Mouse (Mus musculus) gastrocnemius, postnatal 10 days (tissue): Measurements from ENCODE around the gene Tmem143. TPM values are rescaled to one million over a fixed set of nuclear protein-coding genes. Genes with fewer than 3 reads are reported as not detected.
A peak's percentile ranks its signal among the peaks of the same experiment; 100 is the strongest.
"Not testable (repeated sequence)": the region's sequence is repeated elsewhere in the genome, so short reads cannot be mapped to it uniquely, and the experiment has no call there.

ENCODE experiments used
- DNase-seq: peaks from one replicate; pipeline ENCODE4 v3.0.0; 2021; ENCODE audit warnings: mixed read lengths
- total RNA-seq, 2 experiments: library from RNA; stranded (reverse); gene quantifications; 2 replicates each; pipeline ENCODE4 v1.2.3; 2021

The Tmem143 gene
- total RNA-seq, 2 experiments from 2014 or later: 42.3 to 47.7 TPM

GRCm38 (mm10) chr7:45881011-45881410 is 15.7 kb upstream of the Tmem143 start:
- DNase-seq: no peak

DNA sequence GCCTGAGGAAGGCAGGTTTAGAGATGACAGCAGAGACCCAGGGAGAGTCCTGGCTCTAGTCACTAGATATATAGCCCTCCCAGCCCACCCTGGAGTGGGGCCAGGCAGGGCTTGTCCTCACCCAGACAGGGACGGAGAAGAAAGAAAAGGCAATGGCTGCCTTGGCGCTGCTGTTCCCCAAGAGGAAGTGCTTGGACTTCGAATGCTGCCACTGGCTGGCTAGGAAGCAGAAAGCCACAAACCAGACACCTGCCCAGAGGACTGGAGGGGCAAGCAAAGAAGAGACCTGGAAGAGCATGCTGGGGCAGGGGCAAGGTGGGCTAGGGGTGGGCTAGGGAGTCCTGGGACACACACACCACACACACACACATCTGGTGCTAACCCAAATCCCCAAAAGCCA is 9.5 kb upstream of the Tmem143 start:
- DNase-seq: no peak

DNA sequence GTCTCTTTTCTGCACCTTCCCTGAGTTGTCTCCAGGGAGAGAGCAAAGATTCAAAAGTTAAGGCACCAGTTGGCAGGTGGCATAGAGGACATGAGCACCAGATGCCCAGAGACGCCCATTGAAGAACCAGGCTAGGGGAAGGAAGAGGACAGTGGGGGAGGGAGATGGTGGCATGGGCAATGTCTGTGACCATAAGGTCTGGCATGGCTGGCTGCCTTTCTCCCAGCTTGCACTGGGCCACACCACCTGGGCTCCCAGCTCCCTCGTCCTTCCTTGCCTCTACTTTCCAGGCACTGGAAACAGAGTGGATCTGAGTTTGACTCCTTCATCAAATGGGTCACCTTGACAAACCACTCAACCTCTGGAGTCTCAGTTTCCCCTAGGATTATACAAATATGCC is 4.1 kb upstream of the Tmem143 start:
- no peak for DNase-seq

- DNase-seq: no peak
Measured at GRCm38 (mm10) chr7:45895931-45896516, 717 bp upstream of the Tmem143 start.

DNA sequence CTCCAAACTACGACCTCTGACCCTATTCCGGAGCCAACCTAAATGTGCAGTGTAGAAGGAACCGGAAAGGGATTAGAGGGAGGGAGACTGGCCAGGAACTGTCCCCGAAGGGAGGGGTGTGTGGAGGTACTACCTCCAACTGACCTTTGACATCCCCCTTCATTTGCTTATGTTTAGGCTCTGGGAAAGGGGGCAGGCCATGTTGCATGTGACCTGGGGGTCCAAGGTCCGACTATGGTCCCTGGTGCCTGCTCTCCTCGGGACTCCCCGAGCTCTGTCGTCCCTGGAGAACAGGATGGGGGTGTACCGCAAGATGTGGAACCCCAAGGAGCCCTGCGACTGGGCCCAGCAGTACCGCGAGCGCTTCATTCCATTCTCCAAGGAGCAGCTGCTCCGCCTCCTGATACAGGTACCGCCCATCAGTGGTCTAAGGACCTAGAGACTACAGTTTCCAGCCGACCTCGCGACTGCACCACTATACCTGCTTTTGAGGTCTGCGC is 567 bp downstream of the Tmem143 start:
- peak; percentile 35 for DNase-seq

- not testable (repeated sequence) for DNase-seq
Measured at GRCm38 (mm10) chr7:45898125-45898524, 1.4 kb downstream of the Tmem143 start.

DNA sequence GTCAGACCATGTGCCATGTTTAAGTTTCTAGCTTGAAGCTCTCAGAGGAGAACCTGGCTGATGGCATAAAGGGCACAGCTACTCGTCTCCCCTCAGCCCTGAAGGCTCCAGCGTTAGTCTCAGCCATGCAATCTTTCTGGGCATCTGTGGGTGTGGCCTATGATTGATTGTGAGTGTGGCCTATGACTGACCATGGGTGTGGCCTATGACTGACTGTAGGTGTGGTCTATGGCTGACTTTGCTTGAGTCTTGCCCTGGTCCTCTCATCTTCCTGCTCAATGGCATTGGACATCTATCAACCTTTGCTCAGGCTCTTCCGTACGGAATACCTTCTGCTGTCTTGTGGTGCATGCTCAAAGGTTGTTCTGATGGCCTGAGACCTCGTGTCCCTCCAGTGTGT is 4.8 kb downstream of the Tmem143 start:
- no peak for DNase-seq

DNA sequence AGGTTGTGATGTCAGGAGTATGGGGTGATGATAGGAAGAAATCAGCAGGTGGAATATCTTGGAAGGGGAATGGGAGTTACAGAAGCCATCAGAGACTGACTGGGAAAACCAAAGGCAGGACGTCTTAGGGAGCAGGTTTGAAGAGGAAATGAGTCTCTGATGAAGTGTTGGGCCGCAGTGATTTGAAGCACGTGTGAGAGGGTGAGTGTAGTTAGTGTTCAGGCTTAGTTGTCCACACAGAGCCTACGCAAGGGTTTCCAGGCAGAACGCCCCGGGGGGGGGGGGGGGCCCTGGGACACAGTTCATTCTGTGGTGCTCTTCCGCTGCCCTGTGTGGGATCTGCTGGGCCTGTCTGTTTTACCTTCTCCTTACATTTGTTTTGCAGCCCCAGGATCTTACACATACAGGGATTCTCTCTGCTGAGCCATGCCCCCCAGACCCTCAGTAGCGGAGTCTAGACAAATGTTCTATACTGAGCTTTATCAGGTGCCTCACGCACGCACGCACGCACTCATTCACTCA is 5.8 kb downstream of the Tmem143 start:
- no peak for DNase-seq

DNA sequence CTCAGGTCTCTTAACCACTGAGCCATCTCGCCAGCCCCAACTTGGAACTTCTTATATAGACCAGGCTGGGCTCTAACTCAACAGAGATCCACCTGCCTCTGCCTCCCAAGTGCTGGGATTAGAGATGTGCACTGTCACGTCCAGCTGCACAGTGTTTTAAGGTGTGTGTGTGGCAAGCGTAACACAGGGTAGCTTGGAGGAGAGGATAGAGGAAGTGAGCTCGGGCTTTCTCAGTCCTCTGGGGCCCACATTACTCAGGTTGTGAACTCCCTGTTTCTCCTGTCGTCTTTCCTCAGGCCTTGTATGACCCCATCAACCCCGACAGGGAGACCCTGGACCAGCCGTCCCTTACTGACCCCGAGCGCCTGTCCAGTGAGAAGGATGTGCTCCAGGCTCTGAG is 9.9 kb downstream of the Tmem143 start:
- DNase-seq: no peak

DNA sequence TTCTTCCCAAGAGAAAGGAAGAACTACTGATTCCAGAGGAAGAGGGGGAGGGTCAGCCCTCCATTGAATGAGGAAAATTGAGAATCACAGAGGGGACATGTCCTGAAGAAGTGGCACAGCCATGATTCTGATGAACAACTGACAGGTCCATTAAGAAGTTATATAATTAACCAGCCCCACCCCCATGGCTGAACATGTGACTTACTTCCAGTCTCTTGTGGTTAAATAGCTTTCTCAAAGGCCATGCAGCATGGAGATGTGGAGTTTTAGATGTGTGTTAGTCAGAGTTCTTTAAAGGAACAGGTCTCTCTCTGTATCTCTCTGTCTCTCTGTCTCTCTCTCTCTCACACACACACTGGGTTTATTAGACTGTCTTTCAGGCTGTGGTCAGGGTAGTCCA is 11.6 kb downstream of the Tmem143 start:
- no peak for DNase-seq

- DNase-seq: no peak
Measured at GRCm38 (mm10) chr7:45909145-45909544, 12.4 kb downstream of the Tmem143 start.

DNA sequence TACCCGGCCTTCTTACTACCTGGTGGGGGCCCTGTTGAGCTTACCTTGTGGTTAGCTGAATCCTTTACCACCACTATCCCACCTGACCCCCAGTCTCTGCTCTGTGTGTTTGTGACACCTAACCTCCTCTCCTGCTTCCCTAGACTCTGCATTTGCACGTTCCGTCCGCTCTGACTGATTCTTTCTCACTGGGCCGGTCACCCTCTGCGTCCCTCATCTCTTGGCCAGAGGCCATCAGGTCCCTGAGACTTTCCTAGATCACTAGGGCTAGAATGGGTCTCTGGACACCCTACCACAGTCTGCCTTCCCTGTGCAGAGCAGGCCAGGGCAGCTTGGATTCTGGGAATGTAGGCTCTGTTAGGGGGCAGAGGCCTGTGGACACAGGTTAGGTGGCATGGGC is 17.3 kb downstream of the Tmem143 start:
- DNase-seq: no peak

DNA sequence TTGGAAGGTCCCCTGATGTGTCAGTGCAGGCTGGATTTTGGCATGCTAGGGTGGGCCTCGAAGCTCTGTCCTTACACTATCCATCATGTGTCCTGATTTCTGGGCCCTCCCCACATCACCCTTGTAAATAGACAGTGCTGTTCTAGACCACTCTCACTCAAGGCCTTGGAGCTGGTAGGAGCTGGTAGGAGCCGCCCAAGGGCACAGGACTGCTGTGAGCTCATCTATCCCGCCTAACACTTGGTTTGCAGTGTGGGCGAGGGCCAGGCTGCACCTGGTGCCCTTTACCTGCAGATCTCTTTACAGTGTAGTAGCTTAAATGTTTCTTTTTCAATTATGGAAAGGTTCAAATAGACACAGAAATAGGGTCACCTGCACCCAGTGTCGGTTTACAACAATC is 18.3 kb downstream of the Tmem143 start:
- DNase-seq: no peak

DNA sequence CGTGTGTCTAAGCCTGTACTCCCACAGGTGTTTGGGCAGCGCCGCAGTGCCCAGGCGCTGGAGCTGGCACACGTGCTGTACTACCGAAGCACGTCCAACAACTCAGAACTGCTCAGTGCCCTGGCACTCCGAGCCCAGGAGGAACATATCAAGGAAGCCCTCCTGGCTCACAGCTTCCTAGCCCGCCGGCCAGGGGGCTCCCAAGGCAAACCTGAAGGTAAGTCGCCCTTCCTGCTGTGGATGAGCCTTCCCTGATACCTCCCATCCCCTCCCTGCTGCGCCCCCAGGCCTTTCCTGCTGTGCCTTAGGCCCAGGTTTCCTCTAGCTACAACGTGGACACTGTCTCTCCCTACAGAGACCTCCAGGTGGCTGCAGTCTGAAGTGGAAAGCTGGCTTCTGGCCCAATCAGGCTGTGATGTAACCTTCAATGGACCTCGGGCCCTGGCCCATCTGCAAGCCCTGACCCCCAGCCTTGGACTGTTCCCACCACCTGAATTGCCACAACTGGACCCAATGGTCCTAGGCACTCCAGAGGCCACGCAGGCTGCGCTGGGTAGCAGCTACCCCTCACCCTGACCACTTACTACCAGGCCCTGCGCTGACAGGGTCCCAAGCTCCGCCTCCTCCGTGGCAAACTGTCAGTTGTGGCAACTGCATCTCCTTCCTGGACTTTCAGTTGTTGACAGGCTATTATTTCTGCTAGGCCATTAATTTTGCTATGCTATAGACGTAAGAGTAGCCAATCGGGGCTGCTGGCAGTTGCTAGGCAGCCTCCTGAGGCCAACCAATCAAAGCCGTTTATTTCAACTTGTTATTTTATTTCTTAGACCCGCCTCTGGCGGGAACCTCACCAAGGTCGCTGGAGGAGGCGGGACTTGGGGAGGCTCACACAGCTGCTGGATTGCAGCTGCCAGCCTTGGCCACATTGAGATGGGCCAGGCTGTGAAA is 19.6 kb downstream of the Tmem143 start:
- peak; percentile 77 for DNase-seq

GRCm38 (mm10) chr7:45917004-45917704 is 20.4 kb downstream of the Tmem143 start:
- DNase-seq: peak; percentile 29

- no peak for DNase-seq
Measured at GRCm38 (mm10) chr7:45917926-45918325, 21.2 kb downstream of the Tmem143 start.

GRCm38 (mm10) chr7:45919083-45919671 is 22.4 kb downstream of the Tmem143 start:
- DNase-seq: peak; percentile 36

GRCm38 (mm10) chr7:45919761-45920160 is 23.0 kb downstream of the Tmem143 start:
- no peak for DNase-seq

DNA sequence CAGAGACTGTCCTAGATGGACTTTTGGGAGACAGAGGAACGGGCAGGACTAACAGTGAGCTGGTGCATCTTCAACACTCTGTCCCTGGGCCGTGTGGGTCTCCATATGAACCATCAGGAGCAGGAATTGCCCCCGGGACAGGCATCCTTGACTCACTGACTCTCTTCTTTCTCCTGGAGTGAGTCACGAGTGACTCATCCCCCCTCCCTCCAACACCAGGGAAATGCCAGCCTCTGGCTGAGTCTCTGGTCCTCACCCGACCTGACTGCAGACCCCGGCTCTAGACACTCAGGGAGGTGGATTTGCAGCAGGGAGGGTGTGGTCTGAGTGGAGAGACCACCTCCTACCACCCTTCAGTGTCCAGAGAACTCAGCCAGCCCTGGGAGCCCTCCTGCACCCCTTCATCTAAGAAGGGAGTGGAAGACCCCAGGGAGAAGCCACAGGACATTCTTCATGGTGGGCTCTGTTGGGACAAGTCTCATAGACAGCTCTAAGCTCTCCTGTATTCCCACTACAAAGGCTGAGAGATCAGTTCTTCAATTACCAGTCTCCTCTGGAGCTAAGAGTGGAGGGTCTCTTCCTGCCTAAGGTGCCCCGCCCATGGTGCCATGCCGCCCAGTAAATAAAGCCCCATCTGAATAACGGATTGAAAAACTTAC is 24.0 kb downstream of the Tmem143 start:
- DNase-seq: peak; percentile 30

GRCm38 (mm10) chr7:45921242-45921621 is 24.5 kb downstream of the Tmem143 start, which contains the start of gene Emp3:
Gene Emp3 (minus strand): TSS chr7:45921404.
- peak; percentile 59 for DNase-seq

DNA sequence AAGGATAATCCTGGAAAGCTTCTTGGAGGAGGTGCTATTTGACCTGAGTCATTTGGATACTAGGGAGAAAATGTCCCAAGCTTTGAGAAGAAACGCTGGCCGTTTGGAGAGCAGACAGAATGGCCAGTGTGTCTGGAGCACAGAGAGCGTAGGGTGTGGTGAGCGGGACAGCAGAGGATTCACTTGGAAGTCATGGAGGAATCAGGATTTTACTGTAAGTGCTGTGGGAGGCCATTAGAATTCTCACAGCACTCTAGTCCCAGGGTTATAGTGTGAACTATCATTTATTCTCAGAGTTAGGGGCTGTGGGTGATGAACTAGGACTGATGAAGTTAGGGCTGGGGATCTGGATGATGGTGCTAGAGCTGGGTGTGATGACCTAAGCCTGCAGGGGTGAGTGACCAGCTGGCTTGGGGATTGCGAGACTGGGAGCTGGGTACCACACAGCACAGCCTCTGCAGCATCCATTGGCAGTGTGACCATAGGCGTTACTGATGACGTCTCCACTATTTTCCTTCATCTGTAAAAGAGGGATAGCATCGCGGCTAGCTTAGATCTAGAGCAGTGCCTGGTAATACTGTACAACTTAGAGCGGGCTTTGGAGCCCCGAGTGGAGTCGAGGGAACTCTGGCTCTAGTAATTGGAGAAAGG is 25.3 kb downstream of the Tmem143 start:
- DNase-seq: no peak
